Mouse (Mus musculus): ENCODE results near the gene Isg20l2.

DNA sequence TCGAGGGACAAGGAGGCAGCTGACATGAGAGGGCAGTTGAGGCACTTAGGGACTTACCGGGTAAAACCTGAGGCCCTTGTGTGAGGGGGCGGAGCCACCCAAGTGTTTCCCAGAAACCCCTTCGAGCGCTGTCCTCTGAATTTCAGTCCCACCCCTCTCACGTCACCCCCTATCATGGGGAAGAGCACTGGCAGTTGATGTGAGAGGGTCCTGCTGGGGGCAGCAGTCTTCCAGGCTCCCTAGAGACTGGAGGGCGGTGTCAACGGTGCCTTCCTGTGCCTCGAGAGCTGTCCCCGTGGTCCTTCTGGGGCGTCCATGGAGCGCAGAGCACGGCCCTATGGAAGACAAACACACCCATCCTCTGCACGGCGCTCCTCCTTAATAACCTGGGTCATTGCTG, 57.5 kb downstream of the Isg20l2 start:
- TF ChIP-seq POLR2A (IDR thresholded peaks at IDR 0.05; ENCODE audit: extremely low read depth, insufficient read depth, low read length) (no peak), CTCF (IDR thresholded peaks at IDR 0.05; ENCODE audit: low read depth, low read length) (no peak)
